Mouse (Mus musculus) heart, embryonic 16.5 days (tissue): ENCODE data around the gene Srrm4. TPM values are rescaled to one million over a fixed set of nuclear protein-coding genes. Genes with fewer than 3 reads are reported as not detected.

Source experiments
- ATAC-seq: fragments of 200-750 bp; cut with Nextera tagmentation; replicated peaks from 2 replicates; pipeline ENCODE4 v1.8.0; 2017; ENCODE audit warnings: moderate number of reproducible peaks; ENCODE audit not compliant: insufficient read depth, low FRiP score; ENCODE audit errors: extremely low read depth
- H3K27ac ChIP-seq: fragments of 300-500 bp; sonication (generic); 2 replicates; pipeline ENCODE4 v1.5.1; 2014; ENCODE audit warnings: mild to moderate bottlenecking, low read length, control low read depth, moderate library complexity
- H3K27me3 ChIP-seq: fragments of 300-500 bp; sonication (generic); 2 replicates; pipeline ENCODE4 v1.6.1; 2014; ENCODE audit warnings: low read length, mixed read lengths; ENCODE audit not compliant: control insufficient read depth, insufficient read depth
- H3K36me3 ChIP-seq: fragments of 300-500 bp; sonication (generic); 2 replicates; pipeline ENCODE4 v1.6.1; 2014; ENCODE audit not compliant: control insufficient read depth, insufficient read depth
- H3K4me1 ChIP-seq: fragments of 300-500 bp; sonication (generic); 2 replicates; pipeline ENCODE4 v1.6.1; 2014; ENCODE audit warnings: low read length, mixed read lengths; ENCODE audit not compliant: control insufficient read depth, insufficient read depth
- H3K4me2 ChIP-seq: fragments of 300-500 bp; sonication (generic); 2 replicates; pipeline ENCODE4 v1.6.1; 2014; ENCODE audit warnings: low read depth, mild to moderate bottlenecking, control low read depth, low read length
- H3K4me3 ChIP-seq: fragments of 300-500 bp; sonication (generic); 2 replicates; pipeline ENCODE4 v1.5.1; 2014; ENCODE audit warnings: mild to moderate bottlenecking, control low read depth, low read length
- H3K9ac ChIP-seq: fragments of 300-500 bp; sonication (generic); 2 replicates; pipeline ENCODE4 v1.6.1; 2014; ENCODE audit warnings: low read length, control low read depth
- H3K9me3 ChIP-seq: fragments of 300-500 bp; sonication (generic); replicated peaks from 2 replicates; pipeline ENCODE4 v1.6.1; 2016; ENCODE audit warnings: low read length; ENCODE audit not compliant: control insufficient read depth
- WGBS: fragments of 180-500 bp; shearing (Covaris S2); extraction: QIAGEN DNeasy Blood & Tissue Kit; methylation state at CpG from one replicate; pipeline ENCODE4 v1.1.7; 2014; 5-methylcytosine and 5-hydroxymethylcytosine counted together
- polyA plus RNA-seq: library from polyadenylated mRNA; unstranded; fragments of >200 nt; fragmentation: Nextera tagmentation; extraction: Ambion mirVana; gene quantifications from 2 replicates; pipeline ENCODE4 v1.2.1, GENCODE M21; 2015

Srrm4 gene
- polyA plus RNA-seq, 1 experiment from 2014 or later, result 0.84 TPM

GRCm38 (mm10) chr5:116457791-116458190, 133.8 kb downstream of the Srrm4 start:
- no peaks in the 10 kb centered on the region for H3K36me3 ChIP-seq

GRCm38 (mm10) chr5:116456796-116457515, 134.7 kb downstream of the Srrm4 start:
- Histone ChIP-seq H3K27ac (no peak overlapping the region), H3K4me1 (no peaks in the 10 kb centered on the region), H3K4me2 (peak overlapping the region; percentile 37), H3K9ac (no peak overlapping the region), H3K36me3 (no peaks in the 10 kb centered on the region), H3K27me3 (no peaks in the 10 kb centered on the region), H3K9me3 (no peaks in the 10 kb centered on the region), H3K4me3 (peak overlapping the region; percentile 30)
- 30% methylated on average over 10 of the region's 10 CpGs for WGBS
- no peak for ATAC-seq

More at GRCm38 (mm10) chr5:116457791-116458190, 133.8 kb downstream of the Srrm4 start:
- Histone ChIP-seq H3K9me3 (no peaks in the 10 kb centered on the region), H3K9ac (no peak overlapping the region), H3K27me3 (no peaks in the 10 kb centered on the region), H3K4me2 (no peak overlapping the region), H3K27ac (no peak overlapping the region), H3K4me3 (no peak overlapping the region), H3K4me1 (no peaks in the 10 kb centered on the region)
- ATAC-seq, result no peak
- WGBS, result 84% methylated on average over 7 of the region's 7 CpGs

GRCm38 (mm10) chr5:116453401-116453851, 138.2 kb downstream of the Srrm4 start:
- Histone ChIP-seq H3K27ac (peak overlapping the region; percentile 63), H3K4me3 (peak overlapping the region; percentile 53), H3K27me3 (no peaks in the 10 kb centered on the region), H3K9ac (peak overlapping the region; percentile 78), H3K9me3 (no peaks in the 10 kb centered on the region), H3K4me2 (peak overlapping the region; percentile 77), H3K36me3 (no peaks in the 10 kb centered on the region), H3K4me1 (peaks cover 21% of the 10 kb centered on the region)
- peak; percentile 43; the same call in 1 of the 2 replicates for ATAC-seq
- 3% methylated on average over 27 of the region's 27 CpGs for WGBS

- no peak for ATAC-seq
- Histone ChIP-seq H3K4me2 (no peak overlapping the region; the same call in 1 of the 2 replicates), H3K4me3 (no peak overlapping the region), H3K27ac (peak overlapping the region; percentile 39), H3K9ac (no peak overlapping the region), H3K27me3 (no peaks in the 10 kb centered on the region), H3K9me3 (no peaks in the 10 kb centered on the region), H3K4me1 (peaks cover 25% of the 10 kb centered on the region), H3K36me3 (no peaks in the 10 kb centered on the region)
- WGBS, result 33% methylated on average over 8 of the region's 8 CpGs
Observed at GRCm38 (mm10) chr5:116450901-116451300, 140.7 kb downstream of the Srrm4 start.

- H3K9ac ChIP-seq, result no peak overlapping the region
- no peak for ATAC-seq
- H3K36me3 ChIP-seq, result no peaks in the 10 kb centered on the region
- H3K27ac ChIP-seq, result no peak overlapping the region
- no peaks in the 10 kb centered on the region for H3K27me3 ChIP-seq
- H3K4me3 ChIP-seq, result no peak overlapping the region
- H3K9me3 ChIP-seq, result no peaks in the 10 kb centered on the region
- WGBS, result 28% methylated on average over 8 of the region's 8 CpGs
- H3K4me2 ChIP-seq, result no peak overlapping the region
- H3K4me1 ChIP-seq, result peaks cover 25% of the 10 kb centered on the region
Observed at GRCm38 (mm10) chr5:116449522-116450225, 141.9 kb downstream of the Srrm4 start.

- Histone ChIP-seq H3K4me2 (peak overlapping the region; percentile 62), H3K36me3 (no peaks in the 10 kb centered on the region), H3K27ac (no peak overlapping the region), H3K9ac (no peak overlapping the region), H3K4me3 (peak overlapping the region; percentile 15), H3K9me3 (no peaks in the 10 kb centered on the region), H3K27me3 (no peaks in the 10 kb centered on the region), H3K4me1 (peaks cover 25% of the 10 kb centered on the region)
- ATAC-seq, result no peak
- WGBS, result 4% methylated on average over 10 of the region's 11 CpGs
Observed at GRCm38 (mm10) chr5:116448409-116449191, 143.0 kb downstream of the Srrm4 start.

- H3K27me3 ChIP-seq, result no peaks in the 10 kb centered on the region
- ATAC-seq, result no peak
- 35% methylated on average over 11 of the region's 11 CpGs for WGBS
- H3K4me1 ChIP-seq, result peaks cover 25% of the 10 kb centered on the region
- H3K36me3 ChIP-seq, result no peaks in the 10 kb centered on the region
- peak overlapping the region; percentile 1; the same call in 1 of the 2 replicates for H3K4me2 ChIP-seq
- H3K9me3 ChIP-seq, result no peaks in the 10 kb centered on the region
- H3K9ac ChIP-seq, result no peak overlapping the region
- no peak overlapping the region for H3K27ac ChIP-seq
- peak overlapping the region; percentile 2 for H3K4me3 ChIP-seq
Observed at GRCm38 (mm10) chr5:116447821-116448350, 143.7 kb downstream of the Srrm4 start.

DNA sequence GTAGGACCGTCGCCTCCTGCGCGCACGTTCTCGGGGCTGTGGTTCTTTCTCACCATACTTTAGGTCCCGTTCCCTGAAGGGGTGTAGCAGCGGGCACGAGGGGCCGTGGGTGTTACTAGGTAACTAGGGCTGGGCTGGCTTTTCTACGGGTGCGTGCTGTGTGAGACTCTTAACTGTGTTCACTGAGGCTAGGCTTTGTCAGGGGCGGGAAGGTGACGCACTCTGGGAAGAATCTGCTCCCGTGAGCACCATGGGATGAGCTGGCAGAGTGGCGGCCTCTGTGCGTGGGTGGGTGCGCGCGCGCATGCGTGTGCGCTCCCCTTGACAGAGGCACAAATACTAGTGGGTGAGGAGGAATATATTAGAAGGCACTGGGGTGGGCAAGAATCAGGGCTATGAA, 145.1 kb downstream of the Srrm4 start:
- H3K36me3 ChIP-seq, result no peaks in the 10 kb centered on the region
- H3K4me3 ChIP-seq, result peak overlapping the region; percentile 8; the same call in 1 of the 2 replicates
- peak overlapping the region; percentile 34; the same call in 1 of the 2 replicates for H3K9ac ChIP-seq
- H3K4me2 ChIP-seq, result peak overlapping the region; percentile 49
- ATAC-seq, result no peak
- no peaks in the 10 kb centered on the region for H3K27me3 ChIP-seq
- no peaks in the 10 kb centered on the region for H3K9me3 ChIP-seq
- H3K4me1 ChIP-seq, result peaks cover 25% of the 10 kb centered on the region
- WGBS, result 44% methylated on average over 23 of the region's 23 CpGs
- H3K27ac ChIP-seq, result no peak overlapping the region
